Mouse (Mus musculus): ENCODE measurements around the gene Megf8. TPM values are rescaled to one million over a fixed set of nuclear protein-coding genes. Genes with fewer than 3 reads are reported as not detected.

Megf8 gene
- polyA plus RNA-seq, 1 experiment from 2014 or later = 1.2 TPM

GRCm38 (mm10) chr7:25281166-25281733 is 35.7 kb upstream of the Megf8 start:
- Histone ChIP-seq H3K36me3 (peaks cover 18% of the 10 kb centered on the region), H3K9me3 (replicated peaks) (no peaks in the 10 kb centered on the region), H3K4me3 (replicated peaks) (peak overlapping the region; percentile 87), H3K4me1 (replicated peaks) (peaks cover 80% of the 10 kb centered on the region), H3K4me2 (peak overlapping the region; percentile 99), H3K27ac (peak overlapping the region; percentile 96), H3K9ac (peak overlapping the region; percentile 83), H3K27me3 (no peaks in the 10 kb centered on the region)
- DNase-seq = no peak
- peak; percentile 52 for ATAC-seq (ENCODE audit: low read depth)
- 22% methylated on average over 12 of the region's 12 CpGs for WGBS (ENCODE audit: insufficient replicate concordance)

GRCm38 (mm10) chr7:25281734-25282601 is 35.0 kb upstream of the Megf8 start:
- Histone ChIP-seq H3K4me3 (replicated peaks) (peak overlapping the region; percentile 87), H3K4me1 (replicated peaks) (peaks cover 72% of the 10 kb centered on the region), H3K27me3 (no peaks in the 10 kb centered on the region), H3K4me2 (peak overlapping the region; percentile 99), H3K27ac (peak overlapping the region; percentile 96), H3K9ac (peak overlapping the region; percentile 89), H3K36me3 (peaks cover 25% of the 10 kb centered on the region), H3K9me3 (replicated peaks) (no peaks in the 10 kb centered on the region)
- DNase-seq = peak; percentile 97
- ATAC-seq (ENCODE audit: low read depth) = peak; percentile 84
- under 1% methylated on average over 86 of the region's 108 CpGs for WGBS (ENCODE audit: insufficient replicate concordance)

DNA sequence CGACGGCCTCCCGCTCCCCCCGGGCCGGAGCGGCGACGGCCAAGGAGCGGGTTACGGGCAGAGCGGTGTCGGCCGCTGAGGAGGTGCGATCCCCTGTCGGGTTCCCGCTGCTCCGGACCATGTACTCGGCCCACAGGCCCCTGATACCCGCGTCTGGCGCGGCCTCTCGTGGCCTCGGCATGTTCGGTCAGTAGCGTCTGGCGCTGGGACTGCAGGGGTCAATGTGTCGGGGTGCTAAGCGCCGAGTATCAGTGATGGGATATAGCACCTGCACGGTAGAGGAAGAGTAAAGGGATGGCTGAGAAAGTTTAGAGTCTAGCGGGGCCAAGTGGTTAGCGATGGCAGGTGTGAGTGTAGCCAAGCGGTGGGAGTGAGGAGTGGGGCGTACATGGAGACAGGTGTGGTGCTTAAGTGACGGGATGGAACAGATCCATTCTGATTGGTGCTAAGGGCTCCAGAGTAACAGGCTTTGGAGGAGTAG is 34.2 kb upstream of the Megf8 start:
- Histone ChIP-seq H3K27me3 (no peaks in the 10 kb centered on the region), H3K9ac (peak overlapping the region; percentile 89), H3K4me1 (replicated peaks) (peaks cover 64% of the 10 kb centered on the region), H3K27ac (peak overlapping the region; percentile 94), H3K36me3 (peaks cover 33% of the 10 kb centered on the region), H3K4me2 (peak overlapping the region; percentile 99), H3K4me3 (replicated peaks) (peak overlapping the region; percentile 87), H3K9me3 (replicated peaks) (no peaks in the 10 kb centered on the region)
- ATAC-seq (ENCODE audit: low read depth) = no peak
- WGBS (ENCODE audit: insufficient replicate concordance) = 1% methylated on average over 33 of the region's 36 CpGs
- DNase-seq = peak; percentile 55

DNA sequence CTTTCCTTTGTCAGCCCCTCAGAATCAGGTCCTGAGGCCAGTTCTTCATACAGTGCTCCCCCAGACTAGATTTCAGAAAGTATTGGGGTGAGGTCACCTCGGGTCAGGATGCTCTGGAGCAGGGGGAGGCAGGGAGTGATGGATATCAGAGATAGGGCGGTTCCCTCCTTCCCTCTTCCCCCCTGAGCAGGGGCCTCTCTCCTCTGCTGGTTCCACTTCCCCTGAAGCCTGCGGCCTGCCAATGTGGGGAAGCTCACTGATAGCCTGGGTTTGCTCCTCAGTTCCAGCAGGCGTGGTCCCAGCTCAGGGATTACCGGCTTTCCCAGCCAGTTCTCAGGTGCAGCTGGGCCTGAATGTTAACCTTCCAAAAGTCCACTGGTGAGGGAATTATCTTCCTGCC is 33.3 kb upstream of the Megf8 start:
- peaks cover 42% of the 10 kb centered on the region for H3K36me3 ChIP-seq
- H3K4me1 ChIP-seq (replicated peaks) = peaks cover 57% of the 10 kb centered on the region
- H3K27ac ChIP-seq = peak overlapping the region; percentile 94
- DNase-seq (no peak), ATAC-seq (ENCODE audit: low read depth) (no peak)
- H3K4me3 ChIP-seq (replicated peaks) = peak overlapping the region; percentile 87
- peak overlapping the region; percentile 89 for H3K9ac ChIP-seq
- H3K9me3 ChIP-seq (replicated peaks) = no peaks in the 10 kb centered on the region
- peak overlapping the region; percentile 99 for H3K4me2 ChIP-seq
- 5% methylated on average over 5 of the region's 5 CpGs for WGBS (ENCODE audit: insufficient replicate concordance)
- H3K27me3 ChIP-seq = no peaks in the 10 kb centered on the region

GRCm38 (mm10) chr7:25284171-25284570 is 32.8 kb upstream of the Megf8 start:
- Histone ChIP-seq H3K27me3 (no peaks in the 10 kb centered on the region), H3K9me3 (replicated peaks) (no peaks in the 10 kb centered on the region), H3K4me1 (replicated peaks) (peaks cover 54% of the 10 kb centered on the region), H3K4me3 (replicated peaks) (peak overlapping the region; percentile 87), H3K27ac (peak overlapping the region; percentile 94), H3K9ac (peak overlapping the region; percentile 89), H3K36me3 (peaks cover 47% of the 10 kb centered on the region), H3K4me2 (peak overlapping the region; percentile 99)
- DNase-seq (no peak), ATAC-seq (ENCODE audit: low read depth) (no peak)
- 60% methylated on average over 2 of the region's 2 CpGs for WGBS (ENCODE audit: insufficient replicate concordance)

- peaks cover 53% of the 10 kb centered on the region for H3K36me3 ChIP-seq
- H3K9ac ChIP-seq = no peak overlapping the region
- H3K4me1 ChIP-seq (replicated peaks) = peaks cover 48% of the 10 kb centered on the region
- H3K9me3 ChIP-seq (replicated peaks) = no peaks in the 10 kb centered on the region
- 0 out of 2 replicates have a peak overlapping the region, but pooled peaks have one; percentile 6 for H3K27ac ChIP-seq
- ATAC-seq (ENCODE audit: low read depth) = no peak
- 78% methylated on average over 5 of the region's 5 CpGs for WGBS (ENCODE audit: insufficient replicate concordance)
- no peak overlapping the region for H3K4me2 ChIP-seq
- H3K4me3 ChIP-seq (replicated peaks) = no peak overlapping the region
- no peaks in the 10 kb centered on the region for H3K27me3 ChIP-seq
- no peak for DNase-seq
Measured at GRCm38 (mm10) chr7:25284766-25285165, 32.2 kb upstream of the Megf8 start.

DNA sequence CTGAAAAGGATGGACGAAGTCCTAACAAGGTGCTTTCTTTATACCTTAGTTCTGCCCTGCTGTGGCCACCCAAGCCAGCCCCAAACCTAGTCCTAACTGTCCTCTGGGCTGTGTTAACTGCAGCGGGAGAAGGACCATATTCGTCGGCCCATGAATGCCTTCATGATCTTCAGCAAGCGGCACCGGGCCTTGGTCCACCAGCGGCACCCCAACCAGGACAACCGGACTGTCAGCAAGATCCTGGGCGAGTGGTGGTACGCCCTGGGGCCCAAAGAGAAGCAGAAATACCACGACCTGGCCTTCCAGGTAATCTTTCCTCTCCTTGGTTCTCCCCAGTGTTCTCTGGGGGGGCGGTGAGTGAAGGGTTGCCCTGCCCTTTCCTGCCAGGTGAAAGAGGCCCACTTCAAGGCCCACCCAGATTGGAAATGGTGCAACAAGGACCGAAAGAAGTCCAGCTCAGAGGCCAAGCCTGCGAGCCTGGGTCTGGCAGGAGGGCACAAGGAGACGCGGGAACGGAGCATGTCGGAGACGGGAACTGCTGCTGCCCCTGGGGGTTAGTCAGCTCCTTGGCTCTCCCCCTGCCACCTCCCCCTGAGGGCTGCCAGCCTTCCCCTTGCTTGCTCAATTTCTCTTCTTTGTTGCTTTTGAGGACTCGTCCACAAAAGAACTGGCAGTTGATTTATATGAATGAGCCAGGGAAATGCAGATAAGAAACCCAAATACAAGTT is 31.3 kb upstream of the Megf8 start:
- no peak overlapping the region for H3K27ac ChIP-seq
- no peak overlapping the region for H3K4me2 ChIP-seq
- no peaks in the 10 kb centered on the region for H3K9me3 ChIP-seq (replicated peaks)
- peaks cover 62% of the 10 kb centered on the region for H3K36me3 ChIP-seq
- WGBS (ENCODE audit: insufficient replicate concordance) = 90% methylated on average over 20 of the region's 20 CpGs
- peaks cover 42% of the 10 kb centered on the region for H3K4me1 ChIP-seq (replicated peaks)
- no peaks in the 10 kb centered on the region for H3K27me3 ChIP-seq
- no peak overlapping the region for H3K4me3 ChIP-seq (replicated peaks)
- H3K9ac ChIP-seq = no peak overlapping the region
- ATAC-seq (ENCODE audit: low read depth) = no peak
- no peak for DNase-seq

- Histone ChIP-seq H3K27me3 (no peaks in the 10 kb centered on the region), H3K36me3 (peaks cover 75% of the 10 kb centered on the region), H3K27ac (no peak overlapping the region), H3K4me1 (replicated peaks) (peaks cover 33% of the 10 kb centered on the region), H3K9ac (no peak overlapping the region), H3K4me2 (no peak overlapping the region), H3K4me3 (replicated peaks) (no peak overlapping the region), H3K9me3 (replicated peaks) (no peaks in the 10 kb centered on the region)
- DNase-seq (no peak), ATAC-seq (ENCODE audit: low read depth) (no peak)
- WGBS (ENCODE audit: insufficient replicate concordance) = 77% methylated on average over 8 of the region's 8 CpGs
Measured at GRCm38 (mm10) chr7:25286989-25287388, 30.0 kb upstream of the Megf8 start.

DNA sequence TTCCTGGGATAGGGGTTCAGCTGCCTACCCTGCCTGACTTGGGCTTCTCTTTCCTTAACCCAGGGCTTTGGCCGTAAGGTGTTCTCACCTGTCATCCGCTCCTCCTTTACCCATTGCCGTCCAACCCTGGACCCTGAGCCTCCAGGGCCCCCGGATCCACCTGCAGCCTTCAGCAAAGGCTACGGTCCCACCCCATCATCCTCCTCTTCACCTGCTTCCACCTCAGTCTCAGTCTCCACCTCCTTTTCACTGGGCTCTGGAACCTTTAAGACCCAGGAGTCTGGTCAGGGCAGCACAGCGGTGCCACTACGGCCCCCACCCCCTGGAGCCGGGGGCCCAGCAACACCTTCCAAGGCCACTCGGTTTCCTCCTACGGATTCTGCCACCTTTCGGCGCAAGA is 29.0 kb upstream of the Megf8 start:
- H3K4me1 ChIP-seq (replicated peaks) = peaks cover 28% of the 10 kb centered on the region
- H3K9me3 ChIP-seq (replicated peaks) = no peaks in the 10 kb centered on the region
- no peak overlapping the region for H3K4me2 ChIP-seq
- H3K4me3 ChIP-seq (replicated peaks) = no peak overlapping the region
- no peak overlapping the region for H3K9ac ChIP-seq
- ATAC-seq (ENCODE audit: low read depth) (no peak), DNase-seq (no peak)
- WGBS (ENCODE audit: insufficient replicate concordance) = 89% methylated on average over 12 of the region's 12 CpGs
- no peaks in the 10 kb centered on the region for H3K27me3 ChIP-seq
- H3K36me3 ChIP-seq = peaks cover 85% of the 10 kb centered on the region
- H3K27ac ChIP-seq = no peak overlapping the region

GRCm38 (mm10) chr7:25288721-25289120 is 28.2 kb upstream of the Megf8 start:
- no peak for DNase-seq
- Histone ChIP-seq H3K4me3 (replicated peaks) (no peak overlapping the region), H3K36me3 (peaks cover 92% of the 10 kb centered on the region), H3K27me3 (no peaks in the 10 kb centered on the region), H3K9me3 (replicated peaks) (no peaks in the 10 kb centered on the region), H3K27ac (no peak overlapping the region), H3K4me1 (replicated peaks) (peaks cover 21% of the 10 kb centered on the region), H3K9ac (no peak overlapping the region), H3K4me2 (no peak overlapping the region)
- 76% methylated on average over 3 of the region's 3 CpGs for WGBS (ENCODE audit: insufficient replicate concordance)
- no peak for ATAC-seq (ENCODE audit: low read depth)

GRCm38 (mm10) chr7:25289925-25290324 is 27.0 kb upstream of the Megf8 start:
- ATAC-seq (ENCODE audit: low read depth) (no peak), DNase-seq (no peak)
- peaks cover 99% of the 10 kb centered on the region for H3K36me3 ChIP-seq
- 96% methylated on average over 3 of the region's 3 CpGs for WGBS (ENCODE audit: insufficient replicate concordance)
- peaks cover 9% of the 10 kb centered on the region for H3K4me1 ChIP-seq (replicated peaks)
- no peak overlapping the region for H3K4me3 ChIP-seq (replicated peaks)
- no peak overlapping the region for H3K9ac ChIP-seq
- no peak overlapping the region for H3K27ac ChIP-seq
- H3K9me3 ChIP-seq (replicated peaks) = no peaks in the 10 kb centered on the region
- H3K4me2 ChIP-seq = no peak overlapping the region
- no peaks in the 10 kb centered on the region for H3K27me3 ChIP-seq

All from liver, embryonic 13.5 days (tissue).